Mouse (Mus musculus) heart, embryonic 16.5 days (tissue): ENCODE results near the gene Gm2431. TPM values are rescaled to one million over a fixed set of nuclear protein-coding genes. Genes with fewer than 3 reads are reported as not detected.
"Not testable (repeated sequence)": the region's sequence is repeated elsewhere in the genome, so short reads cannot be mapped to it uniquely, and the experiment has no call there.

Experiments used
- ATAC-seq: fragments of 200-750 bp; cut with Nextera tagmentation; replicated peaks from 2 replicates; pipeline ENCODE4 v1.8.0; 2017; ENCODE audit warnings: moderate number of reproducible peaks; ENCODE audit not compliant: insufficient read depth, low FRiP score; ENCODE audit errors: extremely low read depth
- H3K27ac ChIP-seq: fragments of 300-500 bp; sonication (generic); 2 replicates; pipeline ENCODE4 v1.5.1; 2014; ENCODE audit warnings: mild to moderate bottlenecking, low read length, control low read depth, moderate library complexity
- H3K27me3 ChIP-seq: fragments of 300-500 bp; sonication (generic); 2 replicates; pipeline ENCODE4 v1.6.1; 2014; ENCODE audit warnings: low read length, mixed read lengths; ENCODE audit not compliant: control insufficient read depth, insufficient read depth
- H3K36me3 ChIP-seq: fragments of 300-500 bp; sonication (generic); 2 replicates; pipeline ENCODE4 v1.6.1; 2014; ENCODE audit not compliant: control insufficient read depth, insufficient read depth
- H3K4me1 ChIP-seq: fragments of 300-500 bp; sonication (generic); 2 replicates; pipeline ENCODE4 v1.6.1; 2014; ENCODE audit warnings: low read length, mixed read lengths; ENCODE audit not compliant: control insufficient read depth, insufficient read depth
- H3K4me2 ChIP-seq: fragments of 300-500 bp; sonication (generic); 2 replicates; pipeline ENCODE4 v1.6.1; 2014; ENCODE audit warnings: low read depth, mild to moderate bottlenecking, control low read depth, low read length
- H3K4me3 ChIP-seq: fragments of 300-500 bp; sonication (generic); 2 replicates; pipeline ENCODE4 v1.5.1; 2014; ENCODE audit warnings: mild to moderate bottlenecking, control low read depth, low read length
- H3K9ac ChIP-seq: fragments of 300-500 bp; sonication (generic); 2 replicates; pipeline ENCODE4 v1.6.1; 2014; ENCODE audit warnings: low read length, control low read depth
- H3K9me3 ChIP-seq: fragments of 300-500 bp; sonication (generic); replicated peaks from 2 replicates; pipeline ENCODE4 v1.6.1; 2016; ENCODE audit warnings: low read length; ENCODE audit not compliant: control insufficient read depth
- WGBS: fragments of 180-500 bp; shearing (Covaris S2); extraction: QIAGEN DNeasy Blood & Tissue Kit; methylation state at CpG from one replicate; pipeline ENCODE4 v1.1.7; 2014; 5-methylcytosine and 5-hydroxymethylcytosine counted together
- polyA plus RNA-seq: library from polyadenylated mRNA; unstranded; fragments of >200 nt; fragmentation: Nextera tagmentation; extraction: Ambion mirVana; gene quantifications from 2 replicates; pipeline ENCODE4 v1.2.1, GENCODE M21; 2015

The Gm2431 gene
- not detected in 2 replicates for polyA plus RNA-seq

DNA sequence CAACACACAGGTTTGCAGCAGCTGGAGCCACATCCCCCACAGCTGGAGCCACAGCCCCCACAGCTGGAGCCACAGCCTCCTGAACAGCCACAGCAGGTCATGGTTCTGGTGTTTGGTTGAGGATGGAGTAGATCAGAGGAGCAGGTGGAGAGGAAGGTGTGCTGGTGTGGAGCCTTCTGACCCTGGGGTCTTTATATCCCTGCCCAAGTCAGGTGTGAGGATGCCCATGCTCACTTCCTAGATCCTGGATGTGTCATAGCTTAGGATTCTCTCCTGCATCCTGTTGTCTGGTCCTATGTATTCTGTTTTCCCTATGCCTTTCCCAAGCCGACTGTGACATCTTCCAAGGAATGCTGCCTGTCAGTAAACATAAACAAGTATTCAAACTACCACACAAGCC lies at the start of gene Gm2431:
Gene Gm2431 (minus strand): TSS at position 101 of the 400 bp plus-strand sequence.
- 40% methylated on average over 1 of the region's 1 CpGs for WGBS
- not testable (repeated sequence) for ATAC-seq, H3K27ac ChIP-seq, H3K4me1 ChIP-seq, H3K9ac ChIP-seq, H3K4me2 ChIP-seq, H3K36me3 ChIP-seq, H3K4me3 ChIP-seq, H3K27me3 ChIP-seq, H3K9me3 ChIP-seq

DNA sequence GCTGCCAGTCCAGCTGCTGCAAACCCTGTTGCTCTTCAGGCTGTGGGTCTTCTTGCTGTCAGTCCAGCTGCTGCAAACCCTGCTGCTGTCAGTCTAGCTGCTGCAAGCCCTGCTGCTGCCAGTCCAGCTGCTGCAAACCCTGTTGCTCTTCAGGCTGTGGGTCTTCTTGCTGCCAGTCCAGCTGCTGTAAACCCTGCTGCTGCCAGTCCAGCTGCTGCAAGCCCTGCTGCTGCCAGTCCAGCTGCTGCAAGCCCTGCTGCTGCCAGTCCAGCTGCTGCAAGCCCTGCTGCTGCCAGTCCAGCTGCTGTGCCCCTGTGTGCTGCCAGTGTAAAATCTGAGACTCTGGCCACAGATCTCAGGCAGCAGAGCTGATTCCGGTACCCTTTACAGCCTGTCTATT lies 45.8 kb upstream of the Gm2431 start:
- H3K27ac ChIP-seq, H3K9me3 ChIP-seq, H3K9ac ChIP-seq, H3K36me3 ChIP-seq, H3K4me1 ChIP-seq, H3K27me3 ChIP-seq, H3K4me3 ChIP-seq, H3K4me2 ChIP-seq, ATAC-seq: not testable (repeated sequence)
- WGBS = 76% methylated on average over 1 of the region's 1 CpGs

DNA sequence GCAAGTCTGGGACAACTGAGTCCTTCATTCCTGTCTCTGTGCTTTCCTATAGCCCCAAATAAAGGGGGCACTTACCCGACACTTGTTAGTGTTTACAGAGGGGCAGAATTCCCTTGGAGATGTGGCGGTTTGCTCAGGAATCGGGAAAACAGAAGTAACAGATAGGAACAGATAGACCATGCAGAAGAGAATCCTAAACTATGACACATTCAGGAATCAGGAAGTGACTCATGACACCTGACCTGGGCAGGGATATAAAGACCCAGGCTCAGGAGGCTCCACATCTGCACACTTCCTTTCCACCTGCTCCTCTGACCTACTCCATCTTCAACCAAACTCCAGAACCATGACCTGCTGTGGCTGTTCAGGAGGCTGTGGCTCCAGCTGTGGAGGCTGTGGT lies 45.1 kb upstream of the Gm2431 start, which contains the start of gene Krtap5-4:
Gene Krtap5-4 (plus strand): TSS at position 301 of the 400 bp plus-strand sequence.
- H3K27ac ChIP-seq = no peak within 1 kb of the TSS

GRCm38 (mm10) chr7:142297018-142297417 lies 38.9 kb upstream of the Gm2431 start, which contains the start of gene Krtap5-1:
Krtap5-1 (minus strand) TSS chr7:142297118.
- H3K36me3 ChIP-seq, ATAC-seq, H3K9me3 ChIP-seq, H3K4me1 ChIP-seq, H3K9ac ChIP-seq, H3K27ac ChIP-seq, H3K27me3 ChIP-seq, H3K4me3 ChIP-seq, H3K4me2 ChIP-seq: not testable (repeated sequence)

More for the DNA sequence above, 45.1 kb upstream of the Gm2431 start, which contains the start of gene Krtap5-4:
- Histone ChIP-seq H3K4me1 (no peaks in the 10 kb centered on the region), H3K27me3 (no peaks in the 10 kb centered on the region), H3K4me2 (no peak within 1 kb of the TSS), H3K36me3 (no peaks in the 10 kb centered on the region), H3K9ac (no peak within 1 kb of the TSS), H3K4me3 (no peak within 1 kb of the TSS), H3K9me3 (no peaks in the 10 kb centered on the region)
- WGBS = 36% methylated on average over 3 of the region's 3 CpGs
- no peak for ATAC-seq

DNA sequence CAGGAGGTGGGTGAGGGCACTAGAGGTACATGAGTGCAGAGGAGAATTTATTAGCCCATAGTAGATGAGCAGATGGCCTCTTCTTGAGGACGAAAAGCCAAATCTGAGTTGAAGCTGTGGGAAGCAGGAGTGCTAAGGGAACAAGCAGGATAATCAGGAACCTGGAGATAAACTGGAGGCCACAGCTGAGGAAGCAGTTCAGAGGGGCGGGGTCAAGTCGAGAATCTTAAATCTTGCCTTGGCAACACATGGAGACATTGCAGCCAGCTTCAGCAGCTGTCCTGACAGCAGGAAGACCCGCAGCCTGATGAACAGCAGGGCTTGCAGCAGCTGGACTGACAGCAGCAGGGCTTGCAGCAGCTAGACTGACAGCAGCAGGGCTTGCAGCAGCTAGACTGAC lies 38.0 kb upstream of the Gm2431 start:
- not testable (repeated sequence) for H3K4me2 ChIP-seq, H3K4me3 ChIP-seq, H3K9ac ChIP-seq, H3K27ac ChIP-seq, H3K27me3 ChIP-seq, ATAC-seq, H3K9me3 ChIP-seq, H3K4me1 ChIP-seq, H3K36me3 ChIP-seq
- WGBS = 15% methylated on average over 4 of the region's 4 CpGs

GRCm38 (mm10) chr7:142295418-142295817 lies 37.3 kb upstream of the Gm2431 start:
- Histone ChIP-seq H3K27me3 (no peaks in the 10 kb centered on the region), H3K4me2 (no peak overlapping the region), H3K9ac (no peak overlapping the region), H3K4me3 (no peak overlapping the region), H3K36me3 (no peaks in the 10 kb centered on the region), H3K27ac (no peak overlapping the region), H3K4me1 (peaks cover 9% of the 10 kb centered on the region; the same call in 1 of the 2 replicates), H3K9me3 (no peaks in the 10 kb centered on the region)
- ATAC-seq = no peak

DNA sequence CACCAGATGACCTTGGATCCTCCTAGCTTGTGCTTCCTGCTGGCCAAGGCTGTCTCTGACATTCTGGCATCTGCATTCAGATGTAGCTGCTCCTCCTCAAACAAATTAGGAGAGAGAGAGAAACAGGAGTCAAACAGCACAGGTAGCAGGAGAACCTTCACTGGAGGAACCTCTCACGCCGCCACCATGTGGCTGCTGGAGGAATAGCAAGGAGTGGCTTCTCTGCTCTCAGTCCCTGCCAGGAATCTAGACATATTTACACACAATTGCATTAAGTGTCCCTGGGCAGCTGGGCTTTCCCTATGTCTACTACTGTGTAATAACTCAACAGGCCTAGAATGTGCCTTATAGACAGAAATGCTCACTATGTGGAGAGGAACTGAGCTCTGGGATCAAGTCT lies 35.7 kb upstream of the Gm2431 start:
- not testable (repeated sequence) for H3K4me1 ChIP-seq, H3K9me3 ChIP-seq, H3K27ac ChIP-seq, ATAC-seq, H3K4me3 ChIP-seq, H3K9ac ChIP-seq, H3K4me2 ChIP-seq, H3K27me3 ChIP-seq, H3K36me3 ChIP-seq
- WGBS = 0% methylated on average over 2 of the region's 2 CpGs

DNA sequence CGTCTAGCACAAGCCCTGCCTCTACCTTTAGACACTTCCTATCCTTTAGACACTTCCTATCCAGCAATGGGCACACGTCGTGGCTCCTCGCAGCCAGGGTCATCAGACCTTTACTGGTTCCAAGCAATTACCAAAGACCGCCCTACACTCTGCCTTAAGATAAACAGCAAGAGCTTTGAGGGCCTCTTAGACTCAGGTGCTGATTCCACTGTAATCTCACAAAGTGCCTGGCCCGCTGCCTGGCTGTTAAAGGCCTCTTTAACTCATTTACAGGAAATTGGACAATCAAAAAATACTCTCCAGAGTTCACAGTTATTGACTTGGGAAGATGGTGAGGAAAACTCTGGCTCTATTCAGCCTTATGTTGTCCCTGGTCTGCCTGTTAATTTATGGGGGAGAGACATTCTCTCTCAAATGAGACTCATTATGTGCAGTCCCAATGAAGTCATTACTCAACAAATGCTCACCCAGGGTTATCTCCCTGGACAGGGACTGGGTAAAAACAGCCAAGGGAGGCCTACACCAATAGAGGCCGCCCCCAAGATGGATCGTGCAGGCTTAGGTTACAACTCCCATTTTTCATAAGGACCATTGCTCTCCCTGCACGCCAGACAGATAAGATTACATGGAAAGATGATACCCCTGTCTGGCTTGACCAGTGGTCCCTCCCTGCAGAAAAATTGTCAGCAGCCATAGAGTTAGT lies 27.9 kb upstream of the Gm2431 start:
- not testable (repeated sequence) for H3K27me3 ChIP-seq, H3K36me3 ChIP-seq, ATAC-seq, H3K9me3 ChIP-seq, H3K4me2 ChIP-seq, H3K9ac ChIP-seq, H3K4me3 ChIP-seq, H3K27ac ChIP-seq
- H3K4me1 ChIP-seq = peaks cover 17% of the 10 kb centered on the region
- WGBS = 54% methylated on average over 9 of the region's 9 CpGs

GRCm38 (mm10) chr7:142285130-142285835 lies 27.1 kb upstream of the Gm2431 start:
- Histone ChIP-seq H3K9ac (peak overlapping the region; percentile 77), H3K27me3 (peaks cover 2% of the 10 kb centered on the region; the same call in 1 of the 2 replicates), H3K4me1 (peaks cover 17% of the 10 kb centered on the region), H3K4me3 (peak overlapping the region; percentile 79), H3K36me3 (no peaks in the 10 kb centered on the region), H3K27ac (peak overlapping the region; percentile 49), H3K9me3 (no peaks in the 10 kb centered on the region), H3K4me2 (peak overlapping the region; percentile 79)
- ATAC-seq = peak; percentile 56
- WGBS = 23% methylated on average over 23 of the region's 23 CpGs
